20 mouse cellular contexts compared by ENCODE assay signal in genomic region chr7:48961935-48962334, GRCm38 (mm10). TPM values are rescaled to one million over a fixed set of nuclear protein-coding genes. Genes with fewer than 3 reads are reported as not detected.
A peak's percentile ranks its signal among the peaks of the same experiment; 100 is the strongest.
DNase-seq lines count a peak whose midpoint lies in the region; ATAC-seq lines count a peak whose summit lies in the region.
"Had no signal": no experiment of that assay in that cellular context is flagged by ENCODE, and none has a peak within 500 bp of the region (broad histone marks: within the 10 kb centered on the region; RNA-seq: fewer than 3 reads in every experiment).

No protein-coding gene starts in this region.

- ATAC-seq in neural tube, embryonic 11.5 days (ENCODE audit: insufficient read depth, low FRiP score, low TSS enrichment): no peak
- no peak for ATAC-seq in hindbrain, embryonic 16.5 days
- ATAC-seq in midbrain, embryonic 15.5 days (replicated peaks): no peak
- ATAC-seq in granulocyte monocyte progenitor cell, adult 5-6 weeks (replicated peaks; ENCODE audit: poor library complexity, severe bottlenecking): no peak
- no peak for ATAC-seq in erythroid progenitor cell, adult 5-6 weeks (replicated peaks; ENCODE audit: low FRiP score, poor library complexity, severe bottlenecking)
- ATAC-seq: inflammation-experienced regulatory T-cells, adult 6 months had no signal

- peak overlapping the region; percentile 79 for H3K4me2 ChIP-seq in neural tube, embryonic 11.5 days (ENCODE audit: low read depth)
- H3K4me2 ChIP-seq in hindbrain, embryonic 16.5 days (ENCODE audit: low read length): peak overlapping the region; percentile 81
- peak overlapping the region; percentile 78 for H3K4me2 ChIP-seq in midbrain, embryonic 15.5 days
- H3K4me2 ChIP-seq: embryonic facial prominence, embryonic 12.5 days; heart, embryonic 11.5 days; limb, embryonic 13.5 days; lung, embryonic 15.5 days had no signal

- no peak overlapping the region for H3K27ac ChIP-seq in neural tube, embryonic 11.5 days (ENCODE audit: low read depth, low read length)
- H3K27ac ChIP-seq in hindbrain, embryonic 16.5 days (ENCODE audit: low read depth, low read length): no peak overlapping the region
- H3K27ac ChIP-seq in midbrain, embryonic 15.5 days: no peak overlapping the region
- H3K27ac ChIP-seq: embryonic facial prominence, embryonic 12.5 days; limb, embryonic 13.5 days; liver, embryonic 14.5 days; lung, embryonic 15.5 days had no signal

- DNase-seq in neural tube, embryonic 11.5 days (ENCODE audit: low spot score): no peak
- DNase-seq in neural tube, embryonic 10.5 days (ENCODE audit: extremely low spot score, low spot score): no peak
- DNase-seq in liver: no peak
- DNase-seq: adrenal gland, adult 8-10 months; gastrocnemius, postnatal 36 days; heart, postnatal 10 days; kidney, adult 2 months; kidney, postnatal 10 days; right cerebral cortex, postnatal 25 days; thymus, postnatal 14 days had no signal

- H3K36me3 ChIP-seq in neural tube, embryonic 11.5 days (ENCODE audit: control insufficient read depth, insufficient read depth, low read length): no peaks in the 10 kb centered on the region
- no peaks in the 10 kb centered on the region for H3K36me3 ChIP-seq in hindbrain, embryonic 16.5 days (ENCODE audit: control insufficient read depth, insufficient read depth, low read length)
- no peaks in the 10 kb centered on the region for H3K36me3 ChIP-seq in midbrain, embryonic 15.5 days (replicated peaks)
- H3K36me3 ChIP-seq: embryonic facial prominence, embryonic 12.5 days; limb, embryonic 13.5 days; lung, embryonic 15.5 days had no signal

- H3K9ac ChIP-seq in neural tube, embryonic 11.5 days (ENCODE audit: low read length): no peak overlapping the region; the same call in none of the 2 replicates
- H3K9ac ChIP-seq in hindbrain, embryonic 16.5 days (ENCODE audit: low read depth, low read length): 0 out of 2 replicates have a peak overlapping the region, but pooled peaks have one; percentile 37
- no peak overlapping the region for H3K9ac ChIP-seq in midbrain, embryonic 15.5 days
- H3K9ac ChIP-seq: embryonic facial prominence, embryonic 12.5 days; limb, embryonic 13.5 days; liver, embryonic 14.5 days; lung, embryonic 15.5 days had no signal

- no peaks in the 10 kb centered on the region for H3K9me3 ChIP-seq in neural tube, embryonic 11.5 days (ENCODE audit: control insufficient read depth, low read length)
- no peaks in the 10 kb centered on the region for H3K9me3 ChIP-seq in hindbrain, embryonic 16.5 days (ENCODE audit: control insufficient read depth, low read length)
- no peaks in the 10 kb centered on the region for H3K9me3 ChIP-seq in midbrain, embryonic 15.5 days
- H3K9me3 ChIP-seq: embryonic facial prominence, embryonic 12.5 days; limb, embryonic 13.5 days; lung, embryonic 15.5 days had no signal

- H3K4me3 ChIP-seq in neural tube, embryonic 11.5 days (ENCODE audit: low read depth, low read length): 0 out of 2 replicates have a peak overlapping the region, but pooled peaks have one; percentile 7
- H3K4me3 ChIP-seq in hindbrain, embryonic 16.5 days (ENCODE audit: low read length): peak overlapping the region; percentile 71
- H3K4me3 ChIP-seq in midbrain, embryonic 15.5 days: peak overlapping the region; percentile 58
- H3K4me3 ChIP-seq: embryonic facial prominence, embryonic 12.5 days; limb, embryonic 13.5 days; lung, embryonic 15.5 days had no signal

- 0 out of 2 replicates have a peak, but pooled peaks cover 6% of the 10 kb centered on the region for H3K27me3 ChIP-seq in neural tube, embryonic 11.5 days (ENCODE audit: control insufficient read depth, insufficient read depth, low read length)
- H3K27me3 ChIP-seq in hindbrain, embryonic 16.5 days (replicated peaks; ENCODE audit: control insufficient read depth, insufficient read depth, low read length): peaks cover 2% of the 10 kb centered on the region; the same call in 1 of the 2 replicates
- no peaks in the 10 kb centered on the region; the same call in 1 of the 2 replicates for H3K27me3 ChIP-seq in midbrain, embryonic 15.5 days (replicated peaks)

- 51% methylated on average over 4 of the region's 4 CpGs for WGBS in neural tube, embryonic 11.5 days
- WGBS in hindbrain, embryonic 16.5 days: 36% methylated on average over 4 of the region's 4 CpGs
- 29% methylated on average over 4 of the region's 4 CpGs for WGBS in midbrain, embryonic 15.5 days

- peaks cover 55% of the 10 kb centered on the region for H3K4me1 ChIP-seq in neural tube, embryonic 11.5 days (ENCODE audit: control insufficient read depth, insufficient read depth, low read length)
- H3K4me1 ChIP-seq in hindbrain, embryonic 16.5 days (ENCODE audit: control insufficient read depth, insufficient read depth, low read depth, low read length): peaks cover 59% of the 10 kb centered on the region
- H3K4me1 ChIP-seq in midbrain, embryonic 15.5 days: peaks cover 80% of the 10 kb centered on the region

RNA-seq across cellular contexts. Expression of gene Nav2, which starts 53.4 kb away (rescaled TPM):
- polyA plus RNA-seq in neural tube, embryonic 11.5 days (2014; fragmentation: Nextera tagmentation; extraction: Ambion mirVana): 15.9 and 19.2 TPM in 2 replicates
- polyA plus RNA-seq in hindbrain, embryonic 16.5 days (2015; fragmentation: Nextera tagmentation; extraction: Ambion mirVana): 23.0 and 27.9 TPM in 2 replicates
- polyA plus RNA-seq in midbrain, embryonic 15.5 days (2015; fragmentation: Nextera tagmentation; extraction: Ambion mirVana): 22.8 and 26.2 TPM in 2 replicates
- 31.9 and 38.7 TPM in 2 replicates for total RNA-seq in granulocyte monocyte progenitor cell, adult 5-6 weeks (2014; fragmentation: Nextera tagmentation)
- 18.2 and 26.1 TPM in 2 replicates for total RNA-seq in granulocyte monocyte progenitor cell, adult 5-6 weeks (2017)
- 9.7 and 29.8 TPM in 2 replicates for total RNA-seq in erythroid progenitor cell, adult 5-6 weeks (2015; ENCODE audit: low replicate concordance)
- 3.1 and 3.7 TPM in 2 replicates for total RNA-seq in erythroid progenitor cell, adult 5-6 weeks (2017; ENCODE audit: low replicate concordance)

Comparison
In these comparisons a context has a peak if more than half of its experiments do, and no peak if none do; other contexts are left out.
1. H3K4me3 ChIP-seq: peak in every context shown above with its lines; median percentile 71 in hindbrain, embryonic 16.5 days; 58 in midbrain, embryonic 15.5 days; 7 in neural tube, embryonic 11.5 days.